Mouse (Mus musculus) limb, embryonic 15.5 days (tissue): Measurements from ENCODE around the gene Cav3. TPM values are rescaled to one million over a fixed set of nuclear protein-coding genes. Genes with fewer than 3 reads are reported as not detected.

Experiments used
- ATAC-seq: fragments of 200-750 bp; cut with Nextera tagmentation; 2 replicates; pipeline ENCODE4 v1.8.0; 2017; ENCODE audit warnings: low read depth, moderate TSS enrichment; ENCODE audit not compliant: insufficient number of reproducible peaks, low FRiP score, low TSS enrichment
- H3K27ac ChIP-seq: fragments of 300-500 bp; sonication (generic); 2 replicates; pipeline ENCODE4 v1.5.1; 2015; ENCODE audit warnings: moderate library complexity, mild to moderate bottlenecking, inconsistent platforms
- H3K27me3 ChIP-seq: fragments of 300-500 bp; sonication (generic); 2 replicates; pipeline ENCODE4 v1.6.1; 2015; ENCODE audit warnings: inconsistent platforms
- H3K36me3 ChIP-seq: fragments of 300-500 bp; sonication (generic); 2 replicates; pipeline ENCODE4 v1.6.1; 2015; ENCODE audit warnings: inconsistent platforms
- H3K4me1 ChIP-seq: fragments of 300-500 bp; sonication (generic); 2 replicates; pipeline ENCODE4 v1.6.1; 2015; ENCODE audit warnings: inconsistent platforms
- H3K4me2 ChIP-seq: fragments of 300-500 bp; sonication (generic); 2 replicates; pipeline ENCODE4 v1.6.1; 2015; ENCODE audit warnings: mild to moderate bottlenecking, inconsistent platforms
- H3K4me3 ChIP-seq: fragments of 300-500 bp; sonication (generic); 2 replicates; pipeline ENCODE4 v1.5.1; 2015; ENCODE audit warnings: mild to moderate bottlenecking, inconsistent platforms
- H3K9ac ChIP-seq: fragments of 300-500 bp; sonication (generic); 2 replicates; pipeline ENCODE4 v1.6.1; 2015; ENCODE audit warnings: inconsistent platforms
- H3K9me3 ChIP-seq: fragments of 300-500 bp; sonication (generic); 2 replicates; pipeline ENCODE4 v1.6.1; 2016; ENCODE audit warnings: inconsistent platforms
- WGBS: fragments of 180-500 bp; shearing (Covaris S2); methylation state at CpG from one replicate; pipeline ENCODE4 v1.1.7; 2015; 5-methylcytosine and 5-hydroxymethylcytosine counted together
- polyA plus RNA-seq: library from polyadenylated mRNA; unstranded; fragments of >200 nt; fragmentation: Nextera tagmentation; extraction: Ambion mirVana; gene quantifications from 2 replicates; pipeline ENCODE4 v1.2.1, GENCODE M21; 2015

The Cav3 gene
- polyA plus RNA-seq, 1 experiment from 2014 or later, result 18.5 TPM

DNA sequence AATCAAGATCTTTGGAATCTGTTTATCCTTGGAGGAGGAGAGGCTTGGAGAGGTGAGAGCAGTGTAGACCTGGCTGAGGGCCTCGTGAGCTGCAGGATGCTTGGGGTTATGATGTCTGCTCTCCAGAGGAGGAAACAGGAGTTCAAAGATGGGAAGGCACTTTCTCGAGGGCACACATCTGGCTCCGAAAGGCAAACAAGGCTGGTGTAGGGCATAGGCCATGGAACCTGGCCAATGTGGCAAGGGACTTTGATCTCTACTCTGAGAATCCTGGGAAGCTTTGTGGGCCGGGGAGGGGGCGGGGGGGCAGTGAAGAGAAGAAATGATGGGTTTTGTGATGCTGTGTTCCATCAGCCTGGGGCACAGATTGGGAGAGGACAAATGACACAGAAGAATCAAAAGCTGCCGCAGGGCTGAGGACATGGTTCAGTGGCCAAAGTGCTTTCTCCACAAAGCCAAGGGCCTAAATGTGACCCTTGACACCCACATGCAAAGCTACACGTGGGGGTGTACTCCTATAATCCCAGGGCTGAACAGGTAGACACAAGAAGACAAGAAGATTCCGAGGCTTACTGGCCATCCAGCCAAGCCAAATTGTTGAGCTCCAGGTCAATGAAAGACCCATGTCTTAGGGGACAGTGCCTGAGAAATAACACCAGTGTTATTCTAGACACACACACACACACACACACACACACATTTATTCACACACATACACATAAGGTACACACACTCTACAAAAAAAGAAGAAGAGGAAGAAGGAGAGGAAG is 37.2 kb downstream of the Cav3 start:
- no peak for ATAC-seq
- Histone ChIP-seq H3K9ac (no peak overlapping the region), H3K4me3 (no peak overlapping the region), H3K36me3 (no peaks in the 10 kb centered on the region), H3K27ac (no peak overlapping the region), H3K4me2 (no peak overlapping the region), H3K9me3 (no peaks in the 10 kb centered on the region), H3K4me1 (peaks cover 10% of the 10 kb centered on the region), H3K27me3 (no peaks in the 10 kb centered on the region; the same call in 1 of the 2 replicates)
- WGBS, result 72% methylated on average over 8 of the region's 8 CpGs

DNA sequence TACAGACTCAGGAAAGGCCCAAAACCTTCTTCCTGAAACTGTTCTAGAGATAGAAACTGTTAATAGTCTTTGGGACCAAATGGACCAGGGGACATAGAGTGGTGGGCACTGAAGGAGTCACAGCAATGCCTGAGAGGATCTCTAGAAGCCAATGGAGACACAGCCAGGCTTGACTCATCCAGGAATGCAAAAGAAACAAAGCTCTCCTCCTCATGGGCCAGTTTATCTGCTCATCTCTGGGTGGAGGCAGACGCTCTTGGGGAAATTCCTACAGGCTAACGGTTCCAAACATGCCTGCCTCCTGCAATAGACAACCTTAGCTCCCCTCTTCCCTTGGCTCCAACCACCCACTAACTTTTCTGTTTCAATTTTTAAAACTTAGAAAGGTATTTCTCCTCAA is 38.2 kb downstream of the Cav3 start:
- no peaks in the 10 kb centered on the region for H3K36me3 ChIP-seq
- H3K4me2 ChIP-seq, result no peak overlapping the region
- H3K4me1 ChIP-seq, result peaks cover 10% of the 10 kb centered on the region
- no peaks in the 10 kb centered on the region for H3K27me3 ChIP-seq
- H3K9ac ChIP-seq, result no peak overlapping the region
- no peak for ATAC-seq
- no peaks in the 10 kb centered on the region for H3K9me3 ChIP-seq
- no peak overlapping the region for H3K4me3 ChIP-seq
- H3K27ac ChIP-seq, result no peak overlapping the region
- WGBS, result 76% methylated on average over 2 of the region's 2 CpGs

DNA sequence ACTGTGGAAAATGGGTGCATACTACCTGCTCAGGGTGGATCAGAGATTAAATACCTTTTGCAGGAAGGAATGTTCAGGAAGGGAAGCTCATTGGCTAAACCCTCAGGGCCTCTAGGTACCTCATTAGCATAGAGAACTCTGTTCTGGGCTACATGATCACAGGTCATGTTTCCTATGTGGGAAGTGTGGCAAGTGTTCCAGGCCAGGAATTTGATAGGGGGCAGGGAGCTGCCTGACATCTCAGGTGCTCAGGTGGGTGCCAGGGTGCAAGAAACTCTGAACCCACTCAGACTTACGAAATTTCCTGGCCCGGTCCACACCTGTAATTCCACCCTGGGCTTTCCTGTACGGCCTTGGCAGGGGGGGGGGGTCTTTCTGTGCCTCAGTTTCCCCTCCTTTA is 39.4 kb downstream of the Cav3 start:
- Histone ChIP-seq H3K4me2 (no peak overlapping the region), H3K9me3 (no peaks in the 10 kb centered on the region), H3K4me1 (peaks cover 10% of the 10 kb centered on the region), H3K36me3 (no peaks in the 10 kb centered on the region), H3K27me3 (no peaks in the 10 kb centered on the region), H3K9ac (no peak overlapping the region), H3K4me3 (no peak overlapping the region), H3K27ac (no peak overlapping the region)
- no peak for ATAC-seq
- WGBS, result 80% methylated on average over 3 of the region's 3 CpGs

DNA sequence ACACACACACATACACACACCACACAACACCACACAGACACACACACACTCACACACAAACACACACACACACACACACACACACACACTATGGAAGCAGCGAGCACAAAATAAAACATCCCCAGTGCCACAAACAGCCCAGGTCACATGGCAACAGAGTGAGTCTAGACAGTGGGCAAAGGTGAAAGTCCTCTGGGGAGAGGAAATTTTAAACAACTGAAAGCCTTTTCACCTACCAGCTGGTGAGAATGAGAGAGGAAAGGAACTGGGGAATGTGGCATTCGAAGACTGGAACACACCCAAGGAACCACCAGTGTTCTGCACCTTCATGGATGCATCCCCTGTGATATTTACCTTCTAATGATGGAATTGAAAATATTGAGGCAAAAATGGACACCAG is 40.2 kb downstream of the Cav3 start:
- 78% methylated on average over 2 of the region's 2 CpGs for WGBS

DNA sequence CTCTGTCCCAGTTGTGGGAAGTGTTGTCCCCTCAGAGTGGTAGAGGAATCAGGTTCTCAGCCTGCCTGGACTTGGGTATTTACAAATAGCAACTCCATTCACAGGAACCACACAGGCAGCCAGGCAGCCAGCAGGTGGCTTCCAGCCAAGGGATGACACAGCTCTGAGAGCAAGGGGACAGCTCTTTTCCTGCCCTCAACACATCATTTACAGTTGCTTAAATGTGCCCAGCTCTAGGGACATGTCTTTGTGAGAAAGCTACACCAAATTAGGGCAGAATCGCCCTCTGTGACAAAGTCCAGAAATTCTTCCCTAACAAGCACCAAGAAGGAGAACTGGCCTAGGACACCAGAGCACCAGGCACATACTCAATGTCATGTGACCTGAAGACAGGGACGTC is 41.9 kb downstream of the Cav3 start:
- 75% methylated on average over 2 of the region's 2 CpGs for WGBS
- ATAC-seq, result no peak
- Histone ChIP-seq H3K9me3 (no peaks in the 10 kb centered on the region), H3K4me3 (no peak overlapping the region), H3K4me2 (no peak overlapping the region), H3K27ac (no peak overlapping the region), H3K4me1 (no peaks in the 10 kb centered on the region), H3K27me3 (no peaks in the 10 kb centered on the region), H3K36me3 (no peaks in the 10 kb centered on the region), H3K9ac (no peak overlapping the region)

More for the DNA sequence above, 40.2 kb downstream of the Cav3 start:
- no peak overlapping the region for H3K4me3 ChIP-seq
- no peak overlapping the region for H3K4me2 ChIP-seq
- H3K9ac ChIP-seq, result no peak overlapping the region
- H3K36me3 ChIP-seq, result no peaks in the 10 kb centered on the region
- H3K9me3 ChIP-seq, result no peaks in the 10 kb centered on the region
- ATAC-seq, result no peak
- no peaks in the 10 kb centered on the region for H3K27me3 ChIP-seq
- H3K27ac ChIP-seq, result no peak overlapping the region
- peaks cover 10% of the 10 kb centered on the region for H3K4me1 ChIP-seq

DNA sequence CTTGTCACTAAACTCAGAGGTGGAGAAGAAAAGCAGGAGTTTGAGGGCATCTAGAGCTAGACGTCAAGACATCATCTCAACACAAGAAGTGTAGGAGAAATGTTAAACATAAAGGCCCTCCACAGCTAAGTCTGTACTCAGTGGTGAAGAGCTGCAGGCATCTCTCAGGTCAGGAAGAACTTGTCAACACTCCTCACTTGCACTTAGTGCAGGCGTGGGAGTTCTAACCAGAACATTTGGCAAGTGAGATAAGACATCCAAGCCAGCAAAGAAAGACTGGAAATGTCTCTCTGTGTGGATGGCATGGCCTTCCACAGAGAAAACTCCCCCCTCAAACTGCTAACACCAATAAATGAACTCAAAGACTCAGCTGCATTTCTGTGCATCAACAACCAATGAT is 48.3 kb downstream of the Cav3 start:
- peaks cover 3% of the 10 kb centered on the region; the same call in 1 of the 2 replicates for H3K4me1 ChIP-seq
- no peak for ATAC-seq
- H3K4me3 ChIP-seq, result no peak overlapping the region
- H3K9me3 ChIP-seq, result no peaks in the 10 kb centered on the region
- no peak overlapping the region for H3K4me2 ChIP-seq
- H3K9ac ChIP-seq, result no peak overlapping the region
- WGBS, result 59% methylated on average over 2 of the region's 2 CpGs
- no peaks in the 10 kb centered on the region for H3K27me3 ChIP-seq
- H3K27ac ChIP-seq, result no peak overlapping the region
- no peaks in the 10 kb centered on the region for H3K36me3 ChIP-seq

DNA sequence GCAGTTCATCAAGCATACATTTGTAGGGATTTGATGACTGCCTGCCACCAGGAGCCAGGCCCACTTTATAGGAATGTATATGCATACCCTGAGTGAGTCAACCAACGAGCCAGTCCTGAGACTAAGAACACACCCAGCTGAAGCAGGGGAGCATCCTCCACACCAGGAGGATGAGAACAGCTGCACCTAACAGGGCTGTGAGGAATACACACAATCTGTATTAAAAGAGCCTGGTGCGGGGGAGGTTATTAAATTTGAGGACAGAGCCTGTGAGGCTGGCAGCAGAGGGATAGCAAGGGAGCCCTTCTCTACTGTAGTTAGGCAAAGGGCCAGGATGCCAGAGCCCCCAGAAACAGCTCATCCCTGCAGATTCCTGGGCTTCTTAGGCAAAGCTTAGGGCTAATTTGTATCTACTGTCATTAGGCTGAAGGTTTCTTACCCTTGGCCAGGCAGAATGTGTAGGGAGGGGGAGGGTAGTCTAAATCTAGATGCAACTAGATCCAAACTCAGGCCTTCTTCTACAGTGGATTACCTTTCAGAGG is 50.4 kb downstream of the Cav3 start:
- Histone ChIP-seq H3K4me1 (peaks cover 3% of the 10 kb centered on the region; the same call in 1 of the 2 replicates), H3K27me3 (no peaks in the 10 kb centered on the region), H3K9me3 (no peaks in the 10 kb centered on the region), H3K4me2 (no peak overlapping the region), H3K9ac (no peak overlapping the region), H3K4me3 (no peak overlapping the region), H3K27ac (no peak overlapping the region), H3K36me3 (no peaks in the 10 kb centered on the region)
- 39% methylated on average over 2 of the region's 2 CpGs for WGBS
- no peak for ATAC-seq

DNA sequence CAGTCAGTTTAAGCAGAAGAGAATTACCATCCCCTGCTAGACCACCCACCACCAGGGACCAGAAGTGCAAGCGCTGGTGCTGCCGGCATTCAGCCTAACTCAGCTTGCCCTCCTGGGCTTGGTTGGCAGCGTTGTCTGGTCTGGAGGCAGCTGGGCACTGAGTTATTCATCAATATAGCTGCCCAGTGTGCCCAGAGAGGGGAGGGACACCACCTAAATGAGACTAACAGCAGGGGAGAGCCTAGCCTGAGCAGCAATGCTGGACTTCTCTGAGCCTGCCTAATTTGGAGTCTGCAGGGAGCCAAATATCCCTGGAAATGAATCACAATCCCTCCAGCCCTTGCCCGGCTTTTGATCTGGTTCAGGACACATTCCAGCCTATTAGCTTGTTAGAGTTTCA is 51.0 kb downstream of the Cav3 start:
- no peak overlapping the region for H3K9ac ChIP-seq
- peaks cover 3% of the 10 kb centered on the region; the same call in 1 of the 2 replicates for H3K4me1 ChIP-seq
- no peaks in the 10 kb centered on the region for H3K36me3 ChIP-seq
- no peak for ATAC-seq
- H3K4me3 ChIP-seq, result no peak overlapping the region
- WGBS, result 22% methylated on average over 4 of the region's 4 CpGs
- H3K27me3 ChIP-seq, result no peaks in the 10 kb centered on the region
- no peak overlapping the region for H3K27ac ChIP-seq
- no peak overlapping the region for H3K4me2 ChIP-seq
- no peaks in the 10 kb centered on the region for H3K9me3 ChIP-seq

DNA sequence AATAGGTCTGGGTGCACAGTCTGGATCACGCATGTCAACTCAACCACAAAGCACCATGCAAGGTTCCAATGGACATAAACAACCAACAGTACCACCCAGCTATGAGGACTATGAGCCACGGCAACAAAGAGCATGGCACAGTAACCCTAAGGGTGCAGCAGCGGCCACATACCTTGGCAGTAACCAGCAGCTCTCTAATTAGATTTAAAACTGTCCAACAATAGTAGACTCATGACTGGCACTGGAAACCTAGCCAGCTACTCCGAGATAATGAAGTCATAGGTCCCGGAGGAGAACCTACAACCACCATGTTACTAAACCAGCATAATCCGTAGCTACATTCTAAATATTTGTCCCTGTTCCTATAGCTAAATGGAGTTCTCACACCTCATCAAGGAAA is 55.3 kb downstream of the Cav3 start:
- Histone ChIP-seq H3K9me3 (no peaks in the 10 kb centered on the region), H3K4me2 (no peak overlapping the region), H3K9ac (no peak overlapping the region), H3K4me3 (no peak overlapping the region), H3K4me1 (peaks cover 3% of the 10 kb centered on the region; the same call in 1 of the 2 replicates), H3K27ac (no peak overlapping the region), H3K36me3 (no peaks in the 10 kb centered on the region), H3K27me3 (no peaks in the 10 kb centered on the region)
- 81% methylated on average over 6 of the region's 6 CpGs for WGBS
- no peak for ATAC-seq

DNA sequence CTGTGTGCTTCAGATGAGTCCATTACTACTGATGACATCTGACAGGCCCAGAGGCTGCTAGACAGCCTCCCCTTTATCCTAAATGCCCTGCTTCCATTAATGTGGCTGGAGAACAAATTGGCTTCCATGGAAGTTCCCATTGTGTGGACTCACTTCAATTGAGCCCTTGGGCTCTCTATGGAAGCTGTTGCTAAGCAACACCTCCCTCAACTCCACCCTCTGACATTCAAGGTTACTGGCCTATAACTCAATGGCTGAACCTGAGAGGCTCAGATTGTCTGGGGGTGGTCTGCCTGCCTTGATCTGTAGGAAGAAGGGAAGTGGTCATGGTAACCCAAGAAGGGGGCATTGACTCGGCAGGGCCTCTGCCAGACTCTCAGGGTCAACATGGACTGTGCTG is 57.2 kb downstream of the Cav3 start:
- Histone ChIP-seq H3K4me3 (no peak overlapping the region), H3K27me3 (no peaks in the 10 kb centered on the region), H3K4me1 (no peaks in the 10 kb centered on the region), H3K36me3 (no peaks in the 10 kb centered on the region), H3K9ac (no peak overlapping the region), H3K4me2 (no peak overlapping the region), H3K27ac (no peak overlapping the region), H3K9me3 (no peaks in the 10 kb centered on the region)
- WGBS, result 33% methylated on average over 1 of the region's 1 CpGs
- no peak for ATAC-seq

DNA sequence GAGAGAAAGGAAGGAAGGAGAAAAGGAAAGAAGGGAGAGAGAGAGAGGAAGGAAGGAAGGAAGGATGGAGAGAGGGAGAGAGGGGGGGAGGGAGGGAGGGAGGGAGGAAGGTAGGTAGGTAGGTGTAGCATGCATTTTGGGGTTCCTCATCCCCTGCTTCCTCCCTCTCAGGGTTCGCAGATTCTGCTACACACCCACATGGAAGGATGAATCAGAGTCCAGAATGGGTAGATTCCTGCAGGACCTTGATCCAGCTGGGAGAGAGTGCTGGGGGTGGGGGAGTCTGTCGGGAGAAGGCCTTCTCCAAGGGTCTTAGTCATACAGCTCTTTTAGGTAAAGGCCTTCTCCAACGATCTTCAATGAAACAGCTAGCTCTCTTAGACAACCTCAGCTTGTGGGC is 58.3 kb downstream of the Cav3 start:
- H3K9ac ChIP-seq, result no peak overlapping the region
- no peak overlapping the region for H3K27ac ChIP-seq
- no peak overlapping the region for H3K4me2 ChIP-seq
- no peaks in the 10 kb centered on the region for H3K4me1 ChIP-seq
- WGBS, result 75% methylated on average over 3 of the region's 3 CpGs
- no peaks in the 10 kb centered on the region for H3K27me3 ChIP-seq
- ATAC-seq, result no peak
- no peak overlapping the region for H3K4me3 ChIP-seq
- H3K9me3 ChIP-seq, result no peaks in the 10 kb centered on the region
- no peaks in the 10 kb centered on the region for H3K36me3 ChIP-seq

DNA sequence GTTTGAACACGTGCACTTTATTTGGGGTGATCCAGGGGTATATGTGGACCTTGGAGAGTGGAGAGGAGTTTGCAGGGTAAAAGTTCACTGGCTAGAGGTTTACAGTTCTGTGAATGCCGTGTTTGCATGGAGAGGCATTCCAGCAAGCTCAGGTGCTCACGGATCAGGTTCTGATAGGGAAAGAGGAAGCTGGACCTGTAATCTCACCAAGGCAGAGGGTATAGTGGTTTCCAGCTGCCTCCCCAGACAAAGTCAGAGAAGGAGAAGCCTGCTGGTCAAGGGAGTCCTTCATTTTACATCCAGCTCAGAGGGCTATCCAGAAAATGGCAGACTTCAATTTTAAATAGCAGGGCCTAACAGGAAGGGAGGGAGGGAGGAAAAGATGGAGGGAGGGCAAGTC is 58.7 kb downstream of the Cav3 start:
- Histone ChIP-seq H3K4me3 (no peak overlapping the region), H3K9ac (no peak overlapping the region), H3K27ac (no peak overlapping the region), H3K4me2 (no peak overlapping the region), H3K36me3 (no peaks in the 10 kb centered on the region), H3K27me3 (no peaks in the 10 kb centered on the region), H3K9me3 (no peaks in the 10 kb centered on the region), H3K4me1 (no peaks in the 10 kb centered on the region)
- WGBS, result 71% methylated on average over 3 of the region's 3 CpGs
- ATAC-seq, result no peak
